Mouse (Mus musculus) lung, postnatal 25 days (tissue): ENCODE results near the gene Ngly1.

ENCODE experiments used
- DNase-seq: peaks from one replicate; pipeline ENCODE4 v3.0.0; 2022; ENCODE audit warnings: low spot score

The Ngly1 gene

DNA sequence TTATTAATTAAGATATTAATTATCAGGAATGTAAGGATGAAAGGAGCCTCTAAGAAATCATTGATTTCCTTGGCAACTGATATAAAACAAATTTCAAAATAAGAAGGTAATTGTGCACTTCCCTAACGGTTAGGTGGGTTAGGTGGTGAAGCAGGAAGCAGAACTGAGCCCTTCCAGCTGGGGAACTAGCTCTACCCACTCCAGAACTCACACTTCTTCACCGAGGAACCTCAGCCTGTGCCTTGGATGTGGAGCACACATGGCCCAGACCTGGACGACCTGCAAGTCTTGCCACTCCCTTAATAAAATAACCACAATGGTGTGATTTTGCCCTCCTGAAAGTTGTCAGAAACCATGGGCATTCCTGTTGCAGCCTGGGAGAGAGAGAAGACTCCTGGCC lies 80.7 kb downstream of the Ngly1 start:
- DNase-seq, result no peak

DNA sequence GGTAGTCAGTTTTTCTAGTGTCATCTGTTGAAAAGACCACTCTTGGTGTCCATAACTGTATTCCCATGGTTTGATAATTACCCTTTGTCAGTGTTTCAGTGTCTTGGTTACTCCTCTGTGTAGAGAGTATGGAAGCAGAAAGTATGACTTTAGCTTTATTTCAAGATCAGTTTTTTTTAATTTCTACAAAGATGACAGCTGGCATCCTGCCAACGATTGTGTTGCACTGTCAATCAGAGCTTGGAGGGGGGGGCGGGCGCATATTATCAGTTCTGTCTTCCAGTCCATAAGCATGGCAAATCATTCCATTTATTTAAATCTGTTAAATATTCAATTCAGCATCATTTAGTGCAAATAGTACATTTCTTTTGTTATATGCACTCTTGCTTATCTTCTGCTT lies 85.2 kb downstream of the Ngly1 start:
- no peak for DNase-seq

DNA sequence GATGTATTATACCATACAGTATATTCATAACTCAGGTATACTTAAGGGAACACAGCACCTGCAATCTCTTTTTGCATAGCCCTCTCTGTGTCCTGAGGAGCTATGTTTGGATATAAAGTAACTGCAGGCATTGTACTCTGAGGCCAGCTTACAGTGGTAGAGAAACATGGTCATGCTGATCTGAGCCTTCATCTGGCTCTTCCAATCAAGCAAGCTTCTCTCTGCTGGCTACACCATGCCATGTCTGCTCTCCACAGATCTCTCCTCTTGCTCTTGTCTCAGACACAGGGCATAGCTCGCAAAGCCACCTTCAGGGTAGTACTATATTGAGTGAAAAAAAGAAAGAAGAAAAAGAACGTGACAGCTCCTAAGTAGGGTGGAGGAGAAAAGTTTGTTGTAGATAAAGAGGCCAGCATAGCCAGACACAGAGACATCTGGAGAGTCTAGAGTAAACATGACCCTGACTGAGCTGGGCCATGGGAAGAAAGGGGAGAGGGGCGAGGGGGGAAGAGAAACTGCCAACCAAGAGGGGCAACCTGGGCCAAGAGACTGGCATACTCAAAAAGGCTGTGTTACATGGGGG lies 86.8 kb downstream of the Ngly1 start:
- no peak for DNase-seq

DNA sequence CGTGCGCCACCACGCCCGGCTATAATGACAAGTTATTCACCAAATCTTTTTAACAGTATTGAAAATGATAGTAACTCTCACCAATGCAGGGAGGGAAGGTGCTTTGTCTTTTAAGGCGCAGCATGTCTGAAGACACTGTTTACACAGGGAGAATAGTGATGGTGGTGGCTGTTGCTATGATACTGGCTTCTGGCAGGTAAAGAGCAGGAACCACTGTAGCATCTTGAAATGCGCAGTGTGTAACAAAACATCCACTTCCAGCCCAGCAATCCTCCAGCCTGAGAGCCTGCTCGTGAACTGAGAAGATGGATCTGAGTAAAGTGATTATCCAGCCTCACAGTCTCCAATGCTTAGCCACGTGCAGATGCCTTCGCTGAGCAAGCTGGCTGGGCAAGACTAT lies 98.4 kb downstream of the Ngly1 start:
- no peak for DNase-seq

DNA sequence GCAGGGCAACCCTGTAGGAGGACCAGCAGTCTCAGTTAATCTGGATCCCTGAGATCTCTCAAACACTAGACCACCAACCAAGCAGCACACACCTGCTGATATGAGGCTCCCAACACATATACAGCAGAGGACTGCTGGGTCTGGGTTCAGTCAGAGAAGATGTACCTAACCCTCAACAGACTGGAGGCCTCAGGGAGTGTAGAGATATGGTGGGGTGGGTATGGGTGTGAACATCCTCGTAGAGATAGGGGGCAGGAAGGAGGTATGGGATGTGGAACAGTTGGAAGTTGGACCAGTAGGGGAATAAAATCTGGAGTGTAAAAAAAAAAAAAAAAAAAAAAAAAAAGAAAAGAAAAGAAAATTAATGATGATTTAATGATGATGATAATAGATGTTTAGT lies 110.6 kb downstream of the Ngly1 start:
- no peak for DNase-seq
